Mouse (Mus musculus) MEL (cell line): ENCODE results near the gene Lysmd1. TPM values are rescaled to one million over a fixed set of nuclear protein-coding genes. Genes with fewer than 3 reads are reported as not detected.
A peak's percentile ranks its signal among the peaks of the same experiment; 100 is the strongest.

Experiments
- DNase-seq: peaks from one replicate; pipeline ENCODE4 v3.0.0; 2011; ENCODE audit warnings: low read depth, low spot score
- H3K27ac ChIP-seq: 2 replicates; pipeline ENCODE4 v1.5.1; 2012; ENCODE audit warnings: low read depth, mild to moderate bottlenecking, control low read depth, low read length, moderate library complexity; ENCODE audit not compliant: control insufficient read depth
- H3K27me3 ChIP-seq, 2 experiments: fragments of 150-350 bp in 1 of 2; sonication (generic) in 1 of 2; 2 replicates each; pipeline ENCODE4 v1.6.1; 2012; ENCODE audit warnings: low read length in 2 of 2, mild to moderate bottlenecking in 2 of 2, improper control_type of control experiment in 1 of 2, moderate library complexity in 1 of 2; ENCODE audit not compliant: insufficient read depth in 2 of 2, control insufficient read depth in 1 of 2
- H3K36me3 ChIP-seq, 2 experiments: 2 replicates each; pipeline ENCODE4 v1.6.1; 2012 to 2014; ENCODE audit warnings: low read length in 2 of 2, improper control_type of control experiment in 1 of 2, inconsistent platforms in 1 of 2, mild to moderate bottlenecking in 1 of 2; ENCODE audit not compliant: insufficient read depth in 2 of 2, control insufficient read depth in 1 of 2
- H3K4me1 ChIP-seq, 2 experiments: fragments of 150-350 bp in 1 of 2; sonication (generic) in 1 of 2; 2 replicates each; pipeline ENCODE4 v1.6.1; 2012; ENCODE audit warnings: low read length in 2 of 2, improper control_type of control experiment in 1 of 2, mild to moderate bottlenecking in 1 of 2; ENCODE audit not compliant: insufficient read depth in 2 of 2, control insufficient read depth in 1 of 2
- H3K4me3 ChIP-seq, 2 experiments: fragments of 150-350 bp in 1 of 2; sonication (generic) in 1 of 2; 2 replicates each; pipeline ENCODE4 v1.5.1; 2012; ENCODE audit warnings: low read depth in 2 of 2, low read length in 2 of 2, mild to moderate bottlenecking in 2 of 2, moderate library complexity in 2 of 2, control low read depth in 1 of 2, improper control_type of control experiment in 1 of 2; ENCODE audit not compliant: control insufficient read depth in 1 of 2, insufficient read depth in 1 of 2
- H3K79me2 ChIP-seq: 2 replicates; pipeline ENCODE4 v1.6.1; 2012; ENCODE audit warnings: mild to moderate bottlenecking, low read length, moderate library complexity; ENCODE audit not compliant: control insufficient read depth, poor library complexity, insufficient read depth
- H3K9ac ChIP-seq: 2 replicates; pipeline ENCODE4 v1.6.1; 2012; ENCODE audit warnings: low read depth, mild to moderate bottlenecking, control low read depth, low read length, moderate library complexity; ENCODE audit not compliant: control insufficient read depth, poor library complexity, severe bottlenecking
- H3K9me3 ChIP-seq: fragments of 150-350 bp; sonication (generic); replicated peaks from 2 replicates; pipeline ENCODE4 v1.6.1; 2012; ENCODE audit warnings: mild to moderate bottlenecking, low read length, improper control_type of control experiment, moderate library complexity; ENCODE audit not compliant: insufficient read depth
- BHLHE40 ChIP-seq: IDR thresholded peaks from 2 replicates; pipeline ENCODE4 v1.6.1; 2012; ENCODE audit warnings: low read depth, mild to moderate bottlenecking, inconsistent platforms, low read length, improper control_type of control experiment, borderline replicate concordance
- CHD1 ChIP-seq: IDR thresholded peaks from 2 replicates; pipeline ENCODE4 v1.6.1; 2012; ENCODE audit warnings: low read depth, mild to moderate bottlenecking, inconsistent platforms, low read length, improper control_type of control experiment
- CHD2 ChIP-seq: IDR thresholded peaks from 2 replicates; pipeline ENCODE4 v1.6.1; 2011; ENCODE audit warnings: low read length, improper control_type of control experiment
- CTCF ChIP-seq, 3 experiments: IDR thresholded peaks in 2 of 3; conservative IDR thresholded peaks in 1 of 3; 2 replicates each; pipeline ENCODE4 v1.5.1; 2011 to 2012; ENCODE audit warnings: low read length in 3 of 3, low read depth in 2 of 3, mild to moderate bottlenecking in 2 of 3, improper control_type of control experiment in 1 of 3, inconsistent platforms in 1 of 3, mixed read lengths in 1 of 3, moderate library complexity in 1 of 3; ENCODE audit not compliant: control insufficient read depth in 1 of 3, insufficient read depth in 1 of 3, poor library complexity in 1 of 3, severe bottlenecking in 1 of 3
- E2F4 ChIP-seq: IDR thresholded peaks from 2 replicates; pipeline ENCODE4 v1.6.1; 2011; ENCODE audit warnings: low read depth, low read length, improper control_type of control experiment, borderline replicate concordance
- ELF1 ChIP-seq: IDR thresholded peaks from 2 replicates; pipeline ENCODE4 v1.6.1; 2014; ENCODE audit warnings: low read depth, mild to moderate bottlenecking, inconsistent platforms, low read length, improper control_type of control experiment, moderate library complexity
- EP300 ChIP-seq, 2 experiments: IDR thresholded peaks; 2 replicates each; pipeline ENCODE4 v1.6.1; 2011; ENCODE audit warnings: improper control_type of control experiment in 2 of 2, low read length in 2 of 2, low read depth in 1 of 2, mild to moderate bottlenecking in 1 of 2
- ETS1 ChIP-seq: IDR thresholded peaks from 2 replicates; pipeline ENCODE4 v1.6.1; 2012; ENCODE audit warnings: low read depth, mild to moderate bottlenecking, inconsistent platforms, low read length, improper control_type of control experiment, moderate library complexity
- GATA1 ChIP-seq: IDR thresholded peaks from 2 replicates; pipeline ENCODE4 v1.6.1; 2011; ENCODE audit warnings: low read depth, low read length, improper control_type of control experiment
- HCFC1 ChIP-seq: IDR thresholded peaks from 2 replicates; pipeline ENCODE4 v1.6.1; 2012; ENCODE audit warnings: low read depth, mild to moderate bottlenecking, inconsistent platforms, low read length, improper control_type of control experiment, moderate library complexity
- JUND ChIP-seq: IDR thresholded peaks from 2 replicates; pipeline ENCODE4 v1.6.1; 2011; ENCODE audit warnings: low read depth, mild to moderate bottlenecking, improper control_type of control experiment, low read length
- KAT2A ChIP-seq: conservative IDR thresholded peaks from 2 replicates; pipeline ENCODE4 v1.6.1; 2012; ENCODE audit warnings: low read depth, low read length, improper control_type of control experiment, inconsistent platforms
- MAX ChIP-seq: IDR thresholded peaks from 2 replicates; pipeline ENCODE4 v1.6.1; 2011; ENCODE audit warnings: low read length, improper control_type of control experiment
- MAZ ChIP-seq: IDR thresholded peaks from 2 replicates; pipeline ENCODE4 v1.6.1; 2012; ENCODE audit warnings: low read depth, mild to moderate bottlenecking, inconsistent platforms, low read length, improper control_type of control experiment
- MEF2A ChIP-seq: IDR thresholded peaks from 2 replicates; pipeline ENCODE4 v1.6.1; 2014; ENCODE audit warnings: low read depth, mild to moderate bottlenecking, inconsistent platforms, low read length, improper control_type of control experiment; ENCODE audit not compliant: poor library complexity, insufficient replicate concordance, severe bottlenecking; ENCODE audit errors: extremely low read depth
- MXI1 ChIP-seq: IDR thresholded peaks from 2 replicates; pipeline ENCODE4 v1.6.1; 2011; ENCODE audit warnings: mild to moderate bottlenecking, low read depth, low read length, improper control_type of control experiment
- MYB ChIP-seq: IDR thresholded peaks from 2 replicates; pipeline ENCODE4 v1.6.1; 2011; ENCODE audit warnings: mild to moderate bottlenecking, low read depth, low read length, improper control_type of control experiment
- NELFE ChIP-seq: IDR thresholded peaks from 2 replicates; pipeline ENCODE4 v1.6.1; 2011; ENCODE audit warnings: low read depth, low read length, improper control_type of control experiment
- NRF1 ChIP-seq: IDR thresholded peaks from 2 replicates; pipeline ENCODE4 v1.6.1; 2014; ENCODE audit warnings: low read depth, mild to moderate bottlenecking, inconsistent platforms, low read length, improper control_type of control experiment, moderate library complexity; ENCODE audit not compliant: poor library complexity, insufficient read depth, severe bottlenecking
- POLR2A ChIP-seq, 2 experiments: IDR thresholded peaks; 2 replicates each; pipeline ENCODE4 v1.6.1; 2011 to 2012; ENCODE audit warnings: low read length in 2 of 2, mild to moderate bottlenecking in 2 of 2, control low read depth in 1 of 2, improper control_type of control experiment in 1 of 2, low read depth in 1 of 2, moderate library complexity in 1 of 2; ENCODE audit not compliant: control insufficient read depth in 1 of 2, insufficient read depth in 1 of 2, poor library complexity in 1 of 2
- POLR2AphosphoS2 ChIP-seq: IDR thresholded peaks from 2 replicates; pipeline ENCODE4 v1.6.1; 2011; ENCODE audit warnings: low read length, improper control_type of control experiment
- POLR2AphosphoS5 ChIP-seq: IDR thresholded peaks from 2 replicates; pipeline ENCODE4 v1.6.1; 2012; ENCODE audit warnings: low read depth, borderline replicate concordance, mild to moderate bottlenecking, inconsistent platforms, low read length, moderate library complexity, mixed read lengths
- RAD21 ChIP-seq: IDR thresholded peaks from 2 replicates; pipeline ENCODE4 v1.6.1; 2011; ENCODE audit warnings: mild to moderate bottlenecking, low read depth, low read length, improper control_type of control experiment
- RCOR1 ChIP-seq: IDR thresholded peaks from 2 replicates; pipeline ENCODE4 v1.6.1; 2012; ENCODE audit warnings: low read depth, mild to moderate bottlenecking, inconsistent platforms, low read length, improper control_type of control experiment
- TAL1 ChIP-seq: IDR thresholded peaks from 2 replicates; pipeline ENCODE4 v1.6.1; 2012; ENCODE audit warnings: mild to moderate bottlenecking, inconsistent platforms, low read length, moderate library complexity, mixed read lengths
- TBP ChIP-seq: IDR thresholded peaks from 2 replicates; pipeline ENCODE4 v1.8.0; 2011; ENCODE audit warnings: low read depth, low read length, improper control_type of control experiment
- TCF12 ChIP-seq: IDR thresholded peaks from 2 replicates; pipeline ENCODE4 v1.6.1; 2014; ENCODE audit warnings: low read depth, mild to moderate bottlenecking, inconsistent platforms, low read length, improper control_type of control experiment, moderate library complexity
- UBTF ChIP-seq: IDR thresholded peaks from 2 replicates; pipeline ENCODE4 v1.6.1; 2012; ENCODE audit warnings: low read depth, mild to moderate bottlenecking, inconsistent platforms, low read length, improper control_type of control experiment, moderate library complexity, borderline replicate concordance; ENCODE audit not compliant: insufficient read depth
- USF1 ChIP-seq: IDR thresholded peaks from 2 replicates; pipeline ENCODE4 v1.6.1; 2014; ENCODE audit warnings: low read depth, mild to moderate bottlenecking, inconsistent platforms, low read length, improper control_type of control experiment, moderate library complexity
- USF2 ChIP-seq, 2 experiments: IDR thresholded peaks; 2 replicates each; pipeline ENCODE4 v1.6.1; 2011 to 2012; ENCODE audit warnings: improper control_type of control experiment in 2 of 2, low read length in 2 of 2, borderline replicate concordance in 1 of 2, inconsistent platforms in 1 of 2, low read depth in 1 of 2, mild to moderate bottlenecking in 1 of 2; ENCODE audit not compliant: insufficient read depth in 1 of 2
- ZC3H11A ChIP-seq: IDR thresholded peaks from 2 replicates; pipeline ENCODE4 v1.6.1; 2012; ENCODE audit warnings: low read depth, mild to moderate bottlenecking, inconsistent platforms, low read length, improper control_type of control experiment
- ZKSCAN1 ChIP-seq: IDR thresholded peaks from 2 replicates; pipeline ENCODE4 v1.6.1; 2012; ENCODE audit warnings: low read depth, mild to moderate bottlenecking, inconsistent platforms, low read length, improper control_type of control experiment, moderate library complexity
- ZMIZ1 ChIP-seq: IDR thresholded peaks from 2 replicates; pipeline ENCODE4 v1.6.1; 2012; ENCODE audit warnings: low read depth, mild to moderate bottlenecking, inconsistent platforms, low read length, improper control_type of control experiment, moderate library complexity
- ZNF384 ChIP-seq: IDR thresholded peaks from 2 replicates; pipeline ENCODE4 v1.6.1; 2012; ENCODE audit warnings: low read depth, mild to moderate bottlenecking, inconsistent platforms, low read length, improper control_type of control experiment
- polyA plus RNA-seq, 2 experiments: library from polyadenylated mRNA; stranded (reverse) in 1 of 2; unstranded in 1 of 2; fragments of >175 nt in 1 of 2; fragments of >200 nt in 1 of 2; gene quantifications; 2 replicates each; pipeline versions ENCODE4 v1.2.1 to v1.2.4; 2012; ENCODE audit warnings: low replicate concordance in 2 of 2, low read depth in 1 of 2; ENCODE audit not compliant: insufficient read length in 2 of 2, insufficient read depth in 1 of 2, missing spikeins in 1 of 2
- total RNA-seq: library from RNA; depleted of rRNA; stranded (reverse); fragments of 300-350 nt; gene quantifications from 2 replicates; pipeline ENCODE4 v1.2.3, GENCODE M21; 2012

The Lysmd1 gene
- total and polyA plus RNA-seq, 3 experiments: 22.7 to 102 (median 22.9) TPM

GRCm38 (mm10) chr3:95179890-95180289 lies 46.0 kb downstream of the Lysmd1 start:
- peak; percentile 39 for DNase-seq
- Histone ChIP-seq H3K4me1 (peaks cover 0 to 4% of the 10 kb centered on the region in 2 experiments; a peak in 2 of 4 replicates), H3K79me2 (no peaks in the 10 kb centered on the region), H3K36me3 (peaks cover 5 to 12% of the 10 kb centered on the region in 2 experiments), H3K27ac (no peak overlapping the region), H3K9me3 (no peaks in the 10 kb centered on the region), H3K9ac (no peak overlapping the region), H3K4me3 (no peak overlapping the region), H3K27me3 (no peaks in the 10 kb centered on the region)
- TF ChIP-seq CHD2 (no peak), TCF12 (no peak), MYB (no peak), ZC3H11A (no peak), JUND (no peak), RCOR1 (no peak), CHD1 (no peak), E2F4 (no peak), TBP (0 out of 2 replicates have a peak, but pooled peaks have one; percentile 29), GATA1 (no peak), NELFE (no peak), MAX (no peak), HCFC1 (no peak), MEF2A (no peak), ETS1 (0 out of 2 replicates have a peak, but pooled peaks have one; percentile 6), BHLHE40 (no peak), EP300 (IDR thresholded peaks at IDR 0.05; ENCODE audit: low read depth in 1 of 2, low read length in 2 of 2) (0 out of 4 replicates have a peak, but pooled peaks of 1 of the 2 experiments have one; percentile 9), KAT2A (no peak), POLR2A (IDR thresholded peaks at IDR 0.05; ENCODE audit: control insufficient read depth in 1 of 2, insufficient read depth in 1 of 2, low read depth in 1 of 2, low read length in 2 of 2, poor library complexity in 1 of 2) (no peak), CTCF (IDR thresholded peaks at IDR 0.05 in 2 of 3, conservative IDR thresholded peaks at IDR 0.05 in 1 of 3; ENCODE audit: control insufficient read depth in 1 of 3, insufficient read depth in 1 of 3, low read depth in 2 of 3, low read length in 3 of 3, poor library complexity in 1 of 3, severe bottlenecking in 1 of 3) (no peak), USF1 (0 out of 2 replicates have a peak, but pooled peaks have one; percentile 14), USF2 (IDR thresholded peaks at IDR 0.05; ENCODE audit: borderline replicate concordance in 1 of 2, insufficient read depth in 1 of 2, low read depth in 1 of 2, low read length in 2 of 2) (no peak), POLR2AphosphoS5 (no peak), NRF1 (no peak), UBTF (no peak), TAL1 (no peak), ELF1 (no peak), POLR2AphosphoS2 (peak; percentile 14; the same call in 1 of the 2 replicates), ZNF384 (no peak), MAZ (peak; percentile 31; the same call in 1 of the 2 replicates), ZMIZ1 (peak; percentile 23; the same call in 1 of the 2 replicates), ZKSCAN1 (no peak), MXI1 (no peak), RAD21 (no peak)
